Mouse (Mus musculus) midbrain, postnatal 0 days (tissue): Measurements from ENCODE around the gene Ldlrap1. TPM values are rescaled to one million over a fixed set of nuclear protein-coding genes. Genes with fewer than 3 reads are reported as not detected.

Experiments used
- ATAC-seq: fragments of 200-750 bp; cut with Nextera tagmentation; 2 replicates; pipeline ENCODE4 v1.8.0; 2017; ENCODE audit warnings: moderate number of reproducible peaks, mild to moderate bottlenecking, moderate TSS enrichment, moderate library complexity; ENCODE audit not compliant: low FRiP score
- DNase-seq: peaks from one replicate; pipeline ENCODE4 v3.0.0-alpha.2; 2015; ENCODE audit warnings: low spot score
- H3K27ac ChIP-seq: fragments of 300-500 bp; sonication (generic); 2 replicates; pipeline ENCODE4 v1.5.1; 2014; ENCODE audit warnings: low read depth, mild to moderate bottlenecking, low read length, mixed read lengths
- H3K27me3 ChIP-seq: fragments of 300-500 bp; sonication (generic); 2 replicates; pipeline ENCODE4 v1.6.1; 2014; ENCODE audit warnings: low read length, control low read depth, mixed read lengths; ENCODE audit not compliant: insufficient read depth
- H3K36me3 ChIP-seq: fragments of 300-500 bp; sonication (generic); 2 replicates; pipeline ENCODE4 v1.6.1; 2014; ENCODE audit warnings: low read length, control low read depth, mixed read lengths; ENCODE audit not compliant: insufficient read depth
- H3K4me1 ChIP-seq: fragments of 300-500 bp; sonication (generic); 2 replicates; pipeline ENCODE4 v1.6.1; 2014; ENCODE audit warnings: mild to moderate bottlenecking, control low read depth, antibody characterized with exemption, low read length, mixed read lengths; ENCODE audit not compliant: insufficient read depth
- H3K4me2 ChIP-seq: fragments of 300-500 bp; sonication (generic); 2 replicates; pipeline ENCODE4 v1.6.1; 2014; ENCODE audit warnings: low read depth, mild to moderate bottlenecking, low read length, mixed read lengths; ENCODE audit not compliant: poor library complexity, severe bottlenecking
- H3K4me3 ChIP-seq: fragments of 300-500 bp; sonication (generic); 2 replicates; pipeline ENCODE4 v1.5.1; 2014; ENCODE audit warnings: low read depth, mild to moderate bottlenecking, low read length, moderate library complexity
- H3K9ac ChIP-seq: fragments of 300-500 bp; sonication (generic); replicated peaks from 2 replicates; pipeline ENCODE4 v1.6.1; 2014; ENCODE audit warnings: mild to moderate bottlenecking, low read length, moderate library complexity, mixed read lengths; ENCODE audit not compliant: poor library complexity, severe bottlenecking
- H3K9me3 ChIP-seq: fragments of 300-500 bp; sonication (generic); 2 replicates; pipeline ENCODE4 v1.6.1; 2016; ENCODE audit warnings: low read length, control low read depth
- CTCF ChIP-seq: IDR thresholded peaks from 2 replicates; pipeline ENCODE4 v1.5.1; 2016; ENCODE audit warnings: antibody characterized with exemption, mild to moderate bottlenecking
- WGBS: fragments of 180-500 bp; shearing (Covaris S2); extraction: QIAGEN DNeasy Blood & Tissue Kit; methylation state at CpG from one replicate; pipeline ENCODE4 v1.1.7; 2014; 5-methylcytosine and 5-hydroxymethylcytosine counted together
- polyA plus RNA-seq: library from polyadenylated mRNA; unstranded; fragments of >200 nt; fragmentation: Nextera tagmentation; extraction: Ambion mirVana; gene quantifications from 2 replicates; pipeline ENCODE4 v1.2.1, GENCODE M21; 2015
- total RNA-seq: library from RNA; depleted of rRNA; stranded (reverse); fragments of >200 nt; gene quantifications from 2 replicates; pipeline ENCODE4 v1.2.3, GENCODE M21; 2014; rRNA removed

Ldlrap1 gene
- 1.9 and 3.1 TPM in 2 replicates for total RNA-seq
- 1.9 and 2.5 TPM in 2 replicates for polyA plus RNA-seq

GRCm38 (mm10) chr4:134767426-134768225 is at the start of gene Ldlrap1:
Ldlrap1 (minus strand) TSS chr4:134768024.
- 0 out of 2 replicates have a peak, but pooled peaks cover 10% of the 10 kb centered on the region for H3K4me1 ChIP-seq
- no peaks in the 10 kb centered on the region for H3K36me3 ChIP-seq
- peak; percentile 48 for DNase-seq
- H3K9me3 ChIP-seq, result no peaks in the 10 kb centered on the region
- H3K9ac ChIP-seq, result peak within 1 kb of the TSS; percentile 29
- TF ChIP-seq CTCF, result no peak
- H3K4me3 ChIP-seq, result peak within 1 kb of the TSS; percentile 46
- H3K27ac ChIP-seq, result no peak within 1 kb of the TSS
- WGBS, result under 1% methylated on average over 79 of the region's 80 CpGs
- ATAC-seq, result peak; percentile 52; the same call in 1 of the 2 replicates
- peaks cover 25% of the 10 kb centered on the region for H3K27me3 ChIP-seq
- peak within 1 kb of the TSS; percentile 93 for H3K4me2 ChIP-seq

- no peak overlapping the region for H3K4me2 ChIP-seq
- no peak for TF ChIP-seq CTCF
- H3K36me3 ChIP-seq, result peaks cover 33% of the 10 kb centered on the region
- no peak overlapping the region for H3K27ac ChIP-seq
- ATAC-seq (no peak), DNase-seq (no peak)
- no peak overlapping the region for H3K9ac ChIP-seq
- H3K27me3 ChIP-seq, result no peaks in the 10 kb centered on the region
- no peaks in the 10 kb centered on the region for H3K4me1 ChIP-seq
- WGBS, result 90% methylated on average over 4 of the region's 4 CpGs
- H3K4me3 ChIP-seq, result no peak overlapping the region
- H3K9me3 ChIP-seq, result no peaks in the 10 kb centered on the region
Observed at GRCm38 (mm10) chr4:134814229-134814571, 46.4 kb upstream of the Ldlrap1 start.

GRCm38 (mm10) chr4:134813406-134814228 is 45.8 kb upstream of the Ldlrap1 start:
- Histone ChIP-seq H3K27me3 (no peaks in the 10 kb centered on the region), H3K4me3 (no peak overlapping the region), H3K9ac (no peak overlapping the region), H3K9me3 (no peaks in the 10 kb centered on the region), H3K36me3 (peaks cover 34% of the 10 kb centered on the region), H3K4me1 (no peaks in the 10 kb centered on the region), H3K27ac (no peak overlapping the region), H3K4me2 (no peak overlapping the region)
- ATAC-seq (no peak), DNase-seq (no peak)
- TF ChIP-seq CTCF, result no peak
- WGBS, result 85% methylated on average over 17 of the region's 17 CpGs

GRCm38 (mm10) chr4:134804765-134805164 is 36.9 kb upstream of the Ldlrap1 start:
- ATAC-seq (no peak), DNase-seq (peak; percentile 76)
- WGBS, result 78% methylated on average over 5 of the region's 5 CpGs
- Histone ChIP-seq H3K4me1 (no peaks in the 10 kb centered on the region), H3K36me3 (peaks cover 64% of the 10 kb centered on the region), H3K4me3 (no peak overlapping the region), H3K27ac (no peak overlapping the region), H3K4me2 (no peak overlapping the region), H3K9ac (no peak overlapping the region), H3K9me3 (no peaks in the 10 kb centered on the region), H3K27me3 (no peaks in the 10 kb centered on the region)
- TF ChIP-seq CTCF, result no peak

- TF ChIP-seq CTCF, result no peak
- H3K4me3 ChIP-seq, result no peak overlapping the region
- 88% methylated on average over 3 of the region's 3 CpGs for WGBS
- H3K4me2 ChIP-seq, result no peak overlapping the region
- no peak for ATAC-seq
- peaks cover 57% of the 10 kb centered on the region for H3K36me3 ChIP-seq
- no peaks in the 10 kb centered on the region for H3K9me3 ChIP-seq
- H3K27me3 ChIP-seq, result no peaks in the 10 kb centered on the region
- H3K9ac ChIP-seq, result no peak overlapping the region
- no peaks in the 10 kb centered on the region for H3K4me1 ChIP-seq
- DNase-seq, result no peak
- no peak overlapping the region for H3K27ac ChIP-seq
Observed at GRCm38 (mm10) chr4:134802765-134803164, 34.9 kb upstream of the Ldlrap1 start.

GRCm38 (mm10) chr4:134802155-134802554 is 34.3 kb upstream of the Ldlrap1 start:
- Histone ChIP-seq H3K4me2 (no peak overlapping the region), H3K9ac (no peak overlapping the region), H3K27ac (no peak overlapping the region), H3K4me3 (no peak overlapping the region), H3K4me1 (no peaks in the 10 kb centered on the region), H3K9me3 (no peaks in the 10 kb centered on the region), H3K36me3 (peaks cover 57% of the 10 kb centered on the region), H3K27me3 (no peaks in the 10 kb centered on the region)
- ATAC-seq (no peak), DNase-seq (no peak)
- TF ChIP-seq CTCF, result no peak
- WGBS, result 86% methylated on average over 10 of the region's 10 CpGs
